Mouse (Mus musculus) adrenal gland, adult 10 weeks (tissue): ENCODE measurements around the gene D630003M21Rik. TPM values are rescaled to one million over a fixed set of nuclear protein-coding genes. Genes with fewer than 3 reads are reported as not detected.

ENCODE experiments used
- polyA plus RNA-seq: library from polyadenylated mRNA; stranded (reverse); fragments of 350-450 nt; fragmentation: Illumina TruSeq; extraction: RNeasy Lipid Tissue Mini Kit (QIAGEN cat#74804); gene quantifications from one replicate; pipeline ENCODE4 v1.2.3, GENCODE M21; 2014; ENCODE audit warnings: low read depth, low replicate concordance

The D630003M21Rik gene
- not detected for polyA plus RNA-seq

GRCm38 (mm10) chr2:158228670-158229502, at the start of gene D630003M21Rik:
Gene D630003M21Rik (minus strand): TSS chr2:158229222.

GRCm38 (mm10) chr2:158258005-158258418, 29.0 kb upstream of the D630003M21Rik start, which contains the start of gene Bpi:
Gene Bpi (plus strand): TSS chr2:158258094.

GRCm38 (mm10) chr2:158146223-158146622, 82.8 kb downstream of the D630003M21Rik start, which contains the start of gene Tgm2:
Gene Tgm2 (minus strand): TSS chr2:158146436.

Other genes with a start within 250 kb of the D630003M21Rik start
- gene Tti1, start 200.8 kb downstream of the D630003M21Rik start, polyA plus RNA-seq = 13.7 TPM
- gene Rprd1b, start 200.7 kb downstream of the D630003M21Rik start, polyA plus RNA-seq = 17.9 TPM
- gene Tgm2, start 82.8 kb downstream of the D630003M21Rik start, polyA plus RNA-seq = 2.7 TPM
- gene Bpi, start 28.9 kb upstream of the D630003M21Rik start, polyA plus RNA-seq = not detected
- gene Lbp, start 77.3 kb upstream of the D630003M21Rik start, polyA plus RNA-seq = 13.0 TPM
- gene Snhg11, start 146.4 kb upstream of the D630003M21Rik start, polyA plus RNA-seq = 9.3 TPM
- gene Ralgapb, start 180.6 kb upstream of the D630003M21Rik start, polyA plus RNA-seq = 121 TPM